Mouse (Mus musculus): ENCODE results near the gene Gm20852. TPM values are rescaled to one million over a fixed set of nuclear protein-coding genes. Genes with fewer than 3 reads are reported as not detected.
"Not testable (repeated sequence)": the region's sequence is repeated elsewhere in the genome, so short reads cannot be mapped to it uniquely, and the experiment has no call there.

Gm20852 gene
- not detected in 2 replicates for polyA plus RNA-seq (2012)

DNA sequence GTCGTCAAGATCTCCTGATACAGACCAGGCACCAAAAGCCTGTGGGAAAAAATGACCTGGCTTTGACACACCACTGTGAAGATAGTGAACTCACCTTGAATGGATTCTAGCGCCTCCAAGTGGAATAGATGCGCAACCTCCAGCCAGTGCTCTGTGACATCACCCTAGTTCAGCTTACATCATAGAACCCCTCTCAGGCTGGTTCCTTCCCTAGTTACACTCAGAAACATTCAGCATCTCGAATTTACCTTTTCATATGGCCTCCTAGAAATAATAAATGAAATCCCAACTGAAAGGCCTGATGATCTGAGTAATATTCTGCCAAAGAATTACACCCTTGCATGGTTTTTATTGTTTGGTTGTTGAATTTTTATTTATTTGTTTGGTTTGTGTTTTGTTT lies at the start of gene Gm20852:
Gm20852 (minus strand) TSS at position 101 of the 400 bp plus-strand sequence.
- TF ChIP-seq GATA1 (IDR thresholded peaks at IDR 0.05; ENCODE audit: low read length) = not testable (repeated sequence)

All from G1E-ER4 (cell line).